Mouse (Mus musculus): Measurements from ENCODE around the gene Ostf1.

Ostf1 gene

GRCm38 (mm10) chr19:18644084-18644483 is 12.5 kb upstream of the Ostf1 start:
- no peak for DNase-seq

- DNase-seq: no peak
Observed at GRCm38 (mm10) chr19:18643411-18643810, 11.8 kb upstream of the Ostf1 start.

- no peak for DNase-seq
Observed at GRCm38 (mm10) chr19:18641001-18641400, 9.4 kb upstream of the Ostf1 start.

GRCm38 (mm10) chr19:18639552-18639951 is 7.9 kb upstream of the Ostf1 start:
- no peak for DNase-seq

- no peak for DNase-seq
Observed at GRCm38 (mm10) chr19:18638949-18639348, 7.3 kb upstream of the Ostf1 start.

GRCm38 (mm10) chr19:18637954-18638353 is 6.3 kb upstream of the Ostf1 start:
- DNase-seq: no peak

- DNase-seq: no peak
Observed at GRCm38 (mm10) chr19:18632231-18633185, 885 bp upstream of the Ostf1 start.

- DNase-seq: no peak
Observed at GRCm38 (mm10) chr19:18631161-18631643, 421 bp downstream of the Ostf1 start.

- no peak for DNase-seq
Observed at GRCm38 (mm10) chr19:18630221-18631119, 1.2 kb downstream of the Ostf1 start.

- no peak for DNase-seq
Observed at GRCm38 (mm10) chr19:18629589-18629988, 2.0 kb downstream of the Ostf1 start.

GRCm38 (mm10) chr19:18623894-18624293 is 7.7 kb downstream of the Ostf1 start:
- no peak for DNase-seq

- DNase-seq: no peak
Observed at GRCm38 (mm10) chr19:18619691-18620090, 11.9 kb downstream of the Ostf1 start.

GRCm38 (mm10) chr19:18619060-18619459 is 12.6 kb downstream of the Ostf1 start:
- DNase-seq: no peak

- no peak for DNase-seq
Observed at GRCm38 (mm10) chr19:18617504-18617903, 14.1 kb downstream of the Ostf1 start.

- no peak for DNase-seq
Observed at GRCm38 (mm10) chr19:18615680-18616240, 15.9 kb downstream of the Ostf1 start.

- no peak for DNase-seq
Observed at GRCm38 (mm10) chr19:18614337-18614736, 17.3 kb downstream of the Ostf1 start.

- no peak for DNase-seq
Observed at GRCm38 (mm10) chr19:18608975-18609374, 22.6 kb downstream of the Ostf1 start.

- DNase-seq: no peak
Observed at GRCm38 (mm10) chr19:18607907-18608306, 23.7 kb downstream of the Ostf1 start.

GRCm38 (mm10) chr19:18603011-18603410 is 28.6 kb downstream of the Ostf1 start:
- DNase-seq: no peak

- DNase-seq: no peak
Observed at GRCm38 (mm10) chr19:18600611-18601010, 31.0 kb downstream of the Ostf1 start.

GRCm38 (mm10) chr19:18599650-18600049 is 32.0 kb downstream of the Ostf1 start:
- DNase-seq: no peak

GRCm38 (mm10) chr19:18599051-18599450 is 32.6 kb downstream of the Ostf1 start:
- DNase-seq: no peak

Measured in cerebellum, adult 11 months (tissue).